Mouse (Mus musculus) kidney, adult 9 months (tissue): ENCODE data around the gene Rbms3.

Experiments
- DNase-seq: peaks from one replicate; pipeline ENCODE4 v3.0.0; 2022

Gene Rbms3

DNA sequence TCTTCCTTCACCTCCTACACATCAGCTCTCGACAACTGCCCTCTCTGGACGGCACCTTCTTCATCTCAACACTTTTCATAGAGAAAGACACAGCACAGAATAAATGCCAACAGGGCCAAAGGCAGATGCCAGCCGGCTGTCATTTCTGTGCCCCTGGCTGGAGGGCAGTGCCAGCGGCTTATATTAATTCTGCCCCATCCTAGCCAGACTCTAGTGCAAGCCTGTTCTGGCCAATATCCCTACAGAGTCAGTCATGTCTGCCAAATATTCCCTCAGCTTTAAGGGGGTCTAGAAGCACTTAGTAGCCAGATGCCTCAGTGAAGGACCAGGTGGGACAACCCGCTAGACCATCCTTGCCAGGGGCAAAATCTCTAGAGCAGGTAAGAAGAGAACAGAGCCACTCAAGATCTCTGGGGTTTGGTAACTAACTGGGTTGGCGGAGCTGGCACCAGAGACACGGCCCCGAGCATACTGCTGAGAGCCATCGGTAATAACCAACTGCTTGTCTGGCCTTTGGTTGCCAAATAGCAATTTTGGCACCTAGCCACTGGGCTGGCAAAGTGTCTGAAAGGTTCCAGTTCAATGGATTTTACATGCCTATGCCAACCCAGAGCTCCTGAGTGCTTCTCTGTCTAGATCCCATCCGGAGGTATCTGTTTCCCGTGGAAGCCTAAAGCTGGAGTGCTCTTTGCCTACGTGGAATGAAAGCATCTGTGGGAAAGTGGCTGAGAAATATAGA is 540.1 kb downstream of the Rbms3 start:
- DNase-seq, result peak; percentile 94

DNA sequence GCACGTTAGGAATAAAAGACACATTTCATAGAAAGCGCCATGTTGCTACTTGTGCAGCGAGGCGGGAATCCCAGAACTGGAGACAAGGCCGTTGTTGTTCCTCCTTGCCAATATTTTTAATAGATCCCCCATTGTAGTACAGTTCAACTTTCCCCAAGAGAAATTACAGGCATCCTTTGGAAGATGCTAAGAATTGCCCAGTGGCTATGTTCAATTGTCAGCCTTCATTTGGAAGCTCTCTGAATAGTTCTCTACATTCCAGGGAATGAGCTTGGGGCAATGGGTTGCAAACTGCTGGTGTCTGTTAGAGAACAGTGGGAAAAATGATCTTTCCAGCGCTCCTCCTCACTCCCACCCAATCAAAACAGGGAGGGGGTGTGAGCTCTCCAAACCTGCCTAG is 541.4 kb downstream of the Rbms3 start:
- no peak for DNase-seq

- no peak for DNase-seq
Measured at GRCm38 (mm10) chr9:117085706-117086105, 544.0 kb downstream of the Rbms3 start.

DNA sequence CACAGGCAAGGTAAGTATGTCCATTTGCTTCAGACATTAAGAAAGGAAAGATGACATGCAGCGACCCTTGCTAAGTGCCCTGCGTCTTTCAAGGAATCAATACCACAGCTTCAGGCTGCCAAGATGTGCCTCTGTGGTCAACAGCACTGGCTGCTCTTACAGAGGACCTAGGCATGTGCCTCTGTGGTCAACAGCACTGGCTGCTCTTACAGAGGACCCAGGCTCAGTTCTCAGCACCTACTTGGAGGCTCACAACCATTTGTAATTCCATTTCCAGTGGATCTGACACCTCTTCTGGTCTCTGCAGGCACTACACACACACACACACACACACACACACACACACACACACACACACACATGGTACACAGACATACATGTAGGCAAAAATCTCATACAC is 545.2 kb downstream of the Rbms3 start:
- DNase-seq, result no peak

DNA sequence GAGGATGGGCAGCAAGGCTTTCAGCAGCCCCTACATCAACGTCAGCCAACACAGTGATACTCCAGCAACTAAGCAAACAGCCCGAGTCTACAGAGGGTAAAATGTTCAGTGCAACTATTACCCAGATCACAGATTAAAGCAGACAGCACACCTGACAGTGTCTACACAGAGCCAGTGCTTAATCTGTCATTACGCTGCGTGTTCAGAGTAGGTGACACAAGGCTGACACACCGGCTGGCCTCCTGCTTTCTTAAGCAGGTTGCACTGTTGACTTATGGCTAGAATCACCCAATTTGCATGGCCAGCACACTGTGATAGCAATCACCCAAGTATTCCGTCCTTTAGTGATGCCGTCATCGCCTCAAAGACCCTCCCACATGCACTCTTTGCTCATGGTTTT is 550.2 kb downstream of the Rbms3 start:
- no peak for DNase-seq

DNA sequence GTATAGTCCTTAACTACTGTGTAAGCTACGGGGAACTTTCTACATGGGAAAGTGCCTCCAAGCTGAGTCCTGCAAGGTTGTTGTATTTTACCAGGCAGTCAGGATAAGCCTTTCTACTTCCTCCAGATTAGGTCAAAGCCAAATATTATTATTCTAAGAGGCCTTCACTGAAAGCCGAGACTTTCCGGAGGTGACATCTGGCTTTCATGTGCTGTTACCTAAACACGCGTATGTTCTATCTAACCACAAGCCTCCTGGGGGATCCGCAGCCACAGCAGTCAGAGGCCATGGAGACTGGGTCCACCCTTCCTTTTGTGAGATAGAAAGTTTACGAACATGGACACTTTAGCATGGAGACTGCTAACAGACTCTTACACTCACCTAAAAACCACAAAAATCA is 552.2 kb downstream of the Rbms3 start:
- DNase-seq, result no peak

DNA sequence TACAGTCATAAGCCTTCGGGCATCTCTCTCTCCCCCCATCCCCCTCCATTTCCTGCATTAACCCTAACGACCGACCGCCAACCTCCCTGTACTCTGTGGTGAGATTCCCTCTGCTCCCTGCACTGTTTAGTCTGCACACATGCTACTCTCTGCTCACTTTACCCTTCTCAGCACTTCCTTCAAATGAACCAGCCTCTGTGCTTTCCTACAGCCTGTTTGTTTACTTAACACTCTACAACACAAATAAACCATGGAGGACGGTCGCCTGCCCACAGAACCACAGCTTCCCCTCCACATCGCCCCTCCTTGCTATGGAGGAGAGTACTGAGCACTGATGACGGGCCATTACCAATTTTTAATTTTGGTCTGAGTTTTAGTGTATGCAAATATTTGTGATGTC is 552.9 kb downstream of the Rbms3 start:
- no peak for DNase-seq

DNA sequence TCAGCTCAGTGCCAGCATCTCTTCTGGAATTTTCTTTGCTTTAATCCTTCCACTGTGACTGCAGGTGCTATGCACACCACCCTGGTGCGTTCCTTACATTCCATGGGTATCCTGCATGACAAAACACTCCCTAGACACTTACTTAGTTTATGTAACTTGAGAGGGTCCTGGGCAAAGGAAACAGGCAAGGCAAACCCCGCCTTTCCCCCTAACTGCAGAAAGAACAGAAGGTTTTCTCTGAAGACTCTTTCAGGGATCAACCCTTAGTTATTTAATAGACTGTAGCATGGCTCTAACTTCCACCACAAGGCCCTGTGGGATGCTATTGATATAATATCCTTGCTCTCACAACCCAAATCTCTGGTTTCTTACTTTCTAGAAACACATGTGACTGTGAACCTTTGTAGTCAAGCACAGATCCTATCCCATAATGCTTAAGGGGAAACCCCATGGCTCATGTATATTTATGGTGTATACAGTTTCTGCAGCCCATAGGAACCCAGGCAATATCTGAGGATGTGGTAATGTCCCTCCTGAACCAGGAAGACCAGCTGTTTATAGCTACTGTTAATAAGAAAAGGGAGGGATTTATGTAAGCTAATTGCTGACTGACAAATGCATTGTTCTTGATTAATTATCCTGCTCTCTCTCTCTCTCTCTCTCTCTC is 557.1 kb downstream of the Rbms3 start:
- peak; percentile 18 for DNase-seq

GRCm38 (mm10) chr9:117070616-117071015 is 559.1 kb downstream of the Rbms3 start:
- no peak for DNase-seq

DNA sequence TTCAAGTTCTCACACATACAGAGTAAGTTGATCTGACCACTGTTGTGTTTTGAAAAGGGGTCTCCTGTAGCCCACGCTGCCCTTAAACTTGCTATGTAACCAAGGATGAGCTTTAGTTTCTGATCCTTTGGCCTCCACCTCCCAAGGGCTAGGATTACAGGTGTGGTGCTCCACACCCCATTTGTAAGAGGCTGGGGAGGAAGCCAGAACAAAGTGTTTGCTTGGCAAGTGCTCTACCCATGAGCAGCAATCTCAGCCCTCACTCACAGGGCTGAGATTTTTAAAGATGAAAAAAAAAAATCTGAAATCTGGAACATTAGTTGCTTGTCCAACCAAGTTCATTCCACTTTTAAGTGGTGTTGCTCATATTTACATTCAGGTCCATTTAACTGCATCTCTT is 560.5 kb downstream of the Rbms3 start:
- DNase-seq, result no peak

DNA sequence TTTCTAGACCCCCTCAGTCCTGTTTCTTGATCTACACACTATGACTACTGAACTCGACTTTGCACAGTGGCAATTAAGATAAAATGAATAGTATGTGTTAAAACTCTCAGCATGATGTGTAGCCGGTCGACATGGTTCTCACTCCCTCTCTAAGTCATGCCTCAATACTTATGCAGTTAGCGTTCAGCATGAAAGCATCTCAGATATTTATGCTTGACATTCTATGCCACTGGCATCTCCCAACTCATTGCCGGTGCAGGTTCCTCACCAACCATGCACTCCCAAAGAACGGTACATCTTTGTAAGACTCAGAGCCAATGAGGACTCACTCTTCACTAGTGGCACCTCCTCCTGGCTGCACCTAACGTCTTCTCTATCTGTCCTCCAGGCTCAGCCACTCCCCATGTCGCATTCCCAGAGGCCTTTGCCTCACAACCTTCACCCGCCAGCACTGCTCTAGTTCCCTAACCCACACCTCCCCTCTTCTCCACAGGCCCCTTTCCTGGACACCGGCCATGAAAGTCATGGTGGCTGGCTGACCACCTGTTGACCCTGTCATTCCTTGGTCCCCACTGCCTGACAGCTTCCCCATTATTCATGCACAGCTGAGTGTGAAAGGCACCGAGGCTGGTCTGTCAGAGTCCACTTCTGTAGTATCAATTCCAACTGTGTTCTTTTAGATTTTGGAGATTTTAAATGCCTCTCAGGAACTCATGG is 561.9 kb downstream of the Rbms3 start:
- DNase-seq, result peak; percentile 43

DNA sequence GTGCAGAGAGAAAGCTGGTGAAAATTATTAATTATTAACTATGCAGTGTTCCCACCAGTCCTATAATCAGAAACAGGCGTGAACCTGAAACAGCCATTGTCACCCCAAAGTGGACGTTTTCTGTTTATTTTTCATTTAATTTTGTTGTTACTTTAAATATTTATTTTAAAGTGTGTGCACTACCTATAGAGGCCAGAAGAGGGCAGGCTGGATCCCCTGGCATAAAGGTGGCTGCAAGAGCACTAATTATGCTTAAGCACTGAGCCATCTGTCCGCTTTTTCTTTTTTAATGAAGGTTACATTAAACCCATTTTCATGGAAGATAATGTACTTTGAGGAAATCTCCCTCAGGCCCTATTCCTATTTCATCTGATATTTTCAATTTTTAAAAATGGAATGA is 563.2 kb downstream of the Rbms3 start:
- peak; percentile 14 for DNase-seq

GRCm38 (mm10) chr9:117065601-117066000 is 564.1 kb downstream of the Rbms3 start:
- no peak for DNase-seq

DNA sequence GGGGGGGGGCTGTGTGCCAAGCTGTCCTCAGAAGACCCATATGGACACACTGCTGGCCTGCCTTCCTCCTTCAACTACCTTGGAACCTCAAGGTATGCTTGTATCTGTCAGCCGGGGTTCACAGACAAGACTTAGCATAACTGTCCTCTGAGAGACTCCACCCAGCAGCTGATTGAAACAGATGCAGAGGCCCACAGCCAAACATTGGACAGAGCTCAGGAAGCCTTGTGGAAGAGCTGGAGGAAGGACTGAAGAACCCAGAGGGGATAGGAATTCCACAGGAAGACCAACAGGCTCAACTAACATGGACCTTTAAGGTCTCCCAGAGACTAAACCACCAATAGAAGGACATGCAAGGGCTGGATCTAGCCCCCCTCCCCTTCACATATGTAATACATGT is 570.1 kb downstream of the Rbms3 start:
- DNase-seq, result no peak

DNA sequence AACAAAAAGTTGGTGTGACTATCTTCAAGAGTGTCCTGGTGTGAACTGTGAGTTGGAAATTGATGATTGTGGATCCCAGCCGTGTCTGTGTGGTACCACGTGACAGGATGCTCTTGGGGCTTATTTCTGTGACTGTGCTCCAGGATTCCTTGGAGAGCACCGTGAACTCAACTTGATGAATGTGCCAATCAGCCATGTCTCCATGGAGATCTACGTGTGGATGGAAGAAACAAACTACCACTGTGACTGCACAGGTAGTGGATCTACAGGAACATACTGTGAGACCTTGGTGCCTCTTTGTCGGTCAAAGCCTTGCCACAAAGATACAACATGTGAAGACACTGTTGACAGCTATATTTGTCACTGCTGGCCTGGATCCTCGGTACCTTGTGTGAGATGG is 570.6 kb downstream of the Rbms3 start:
- DNase-seq, result no peak

- no peak for DNase-seq
Measured at GRCm38 (mm10) chr9:117051935-117052334, 577.8 kb downstream of the Rbms3 start.

GRCm38 (mm10) chr9:117048641-117049040 is 581.1 kb downstream of the Rbms3 start:
- DNase-seq, result no peak

DNA sequence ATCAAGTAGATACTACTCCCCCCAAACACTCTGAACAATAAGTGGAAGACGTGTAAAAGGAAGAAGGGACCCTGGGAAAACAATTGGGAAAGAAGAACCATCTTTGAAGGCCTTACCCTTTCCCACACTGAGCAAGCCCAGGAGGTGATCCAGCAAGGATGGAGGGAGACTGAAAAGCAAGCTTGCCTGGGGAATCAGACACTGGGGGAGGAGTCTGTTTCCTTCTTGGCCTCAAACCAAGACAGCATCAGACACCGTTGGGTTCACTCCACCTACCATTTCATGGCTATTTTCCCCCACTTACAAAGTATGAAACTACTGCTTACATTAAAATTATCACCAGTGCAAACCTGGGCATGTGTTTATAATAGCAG is 587.7 kb downstream of the Rbms3 start:
- no peak for DNase-seq

- DNase-seq, result no peak
Measured at GRCm38 (mm10) chr9:117041291-117041992, 588.3 kb downstream of the Rbms3 start.

DNA sequence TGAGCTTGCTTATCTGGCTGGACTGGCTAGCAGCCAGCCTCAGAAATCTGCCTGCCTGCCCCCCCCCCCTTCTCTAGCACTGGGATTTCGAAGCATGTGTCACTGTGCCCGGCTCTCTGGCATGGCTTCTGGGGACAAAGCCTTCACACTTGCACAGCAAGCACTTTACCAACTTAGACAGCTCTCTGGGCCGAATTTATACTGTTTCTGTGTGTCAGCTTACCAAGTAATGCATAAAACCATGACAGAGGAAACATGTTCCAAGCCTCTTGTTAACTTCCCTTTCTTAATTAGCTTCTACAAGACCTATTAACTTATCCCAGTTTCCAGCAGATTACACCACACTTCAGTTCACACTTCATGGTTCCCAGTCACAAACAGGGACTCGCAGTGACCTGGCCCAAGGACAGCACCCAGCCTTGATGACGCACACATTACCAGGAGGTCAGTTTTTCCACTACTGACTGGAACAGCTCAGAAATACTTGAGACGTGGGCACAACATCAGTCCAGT is 589.7 kb downstream of the Rbms3 start:
- peak; percentile 25 for DNase-seq

GRCm38 (mm10) chr9:117032690-117033089 is 597.0 kb downstream of the Rbms3 start:
- no peak for DNase-seq

DNA sequence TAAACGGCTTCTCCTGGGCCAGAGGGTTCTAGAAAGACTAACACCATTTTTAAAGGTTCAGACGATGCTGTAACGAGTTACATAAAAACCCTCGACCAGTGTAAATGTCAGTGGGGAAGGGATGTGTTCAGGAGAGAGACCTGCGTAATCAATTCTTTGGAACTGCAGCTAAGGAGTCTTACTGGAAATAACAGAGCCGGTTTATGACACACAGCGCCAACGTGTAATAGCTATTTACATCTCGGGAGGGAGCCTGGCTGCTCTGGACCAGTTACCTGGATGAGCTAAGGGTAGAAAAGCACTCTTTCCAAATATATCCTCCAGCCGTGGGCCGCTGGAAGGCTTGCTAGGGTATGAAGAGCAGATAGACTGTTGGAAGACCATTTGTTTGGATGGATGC is 598.5 kb downstream of the Rbms3 start:
- no peak for DNase-seq

DNA sequence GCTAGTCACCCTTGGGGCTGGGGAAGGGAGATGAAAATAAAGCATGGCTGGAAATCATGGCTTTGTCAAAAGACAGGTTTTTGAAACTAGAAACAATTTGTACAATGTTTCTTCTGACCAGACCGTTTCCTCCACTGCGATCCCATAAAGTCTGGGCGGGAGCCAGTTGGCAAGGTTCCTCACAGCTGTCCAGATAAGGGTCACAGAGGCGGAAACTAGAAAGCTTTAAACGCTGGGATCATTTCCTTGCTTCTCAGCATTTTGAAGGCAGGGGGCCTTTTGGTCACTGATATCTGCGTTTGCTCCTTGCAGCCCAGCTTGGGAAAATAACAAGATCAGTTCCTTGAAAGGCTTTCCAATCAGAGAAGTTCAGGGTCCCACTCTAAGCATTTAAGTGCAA is 598.9 kb downstream of the Rbms3 start:
- DNase-seq, result peak; percentile 88
